Mouse (Mus musculus) embryo, embryonic 10.5 days (tissue): ENCODE measurements around the gene Kdm1a.

Experiments used
- DNase-seq: peaks from one replicate; pipeline ENCODE4 v3.0.0-alpha.2; 2015; ENCODE audit warnings: low spot score

Kdm1a gene

GRCm38 (mm10) chr4:136526412-136526811, 76.1 kb downstream of the Kdm1a start:
- DNase-seq = peak; percentile 82

DNA sequence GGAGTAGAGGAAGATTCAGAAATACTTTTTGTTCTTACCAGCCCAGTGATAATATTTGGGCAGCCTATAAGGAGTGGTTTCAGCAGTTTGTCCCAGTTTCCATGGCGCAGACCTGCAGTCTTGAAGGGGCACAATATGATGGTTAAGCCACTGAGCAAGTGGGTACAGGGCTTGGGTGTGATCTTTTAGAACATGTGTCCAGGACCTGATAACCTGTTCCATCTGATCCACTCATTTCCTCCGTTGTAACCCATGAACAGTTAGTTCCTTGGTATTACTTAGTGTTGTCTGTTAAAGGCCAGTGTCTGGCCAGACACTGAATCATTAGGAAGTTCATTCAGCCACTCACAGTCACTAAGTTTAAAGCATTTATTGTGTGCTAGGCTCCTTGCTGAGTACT, 78.2 kb downstream of the Kdm1a start:
- no peak for DNase-seq

DNA sequence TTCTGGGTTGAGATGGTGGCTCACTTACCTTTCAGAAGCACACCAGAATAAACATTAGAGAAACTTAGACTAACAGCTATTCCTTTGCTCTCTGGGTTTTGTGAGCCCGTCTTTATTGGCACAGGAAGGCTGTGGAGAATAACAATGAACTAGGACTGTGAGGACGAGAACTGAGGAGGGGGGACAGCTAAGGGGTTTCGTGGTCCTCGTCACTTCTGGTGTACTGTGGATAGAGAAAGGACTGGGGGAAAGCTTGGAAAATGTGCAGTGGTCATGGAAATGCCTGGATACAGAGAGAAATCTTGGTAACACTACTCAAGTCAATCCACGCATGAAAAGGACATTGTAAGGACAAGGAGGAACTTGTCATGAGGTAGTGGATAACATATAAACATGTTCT, 80.6 kb downstream of the Kdm1a start:
- no peak for DNase-seq

DNA sequence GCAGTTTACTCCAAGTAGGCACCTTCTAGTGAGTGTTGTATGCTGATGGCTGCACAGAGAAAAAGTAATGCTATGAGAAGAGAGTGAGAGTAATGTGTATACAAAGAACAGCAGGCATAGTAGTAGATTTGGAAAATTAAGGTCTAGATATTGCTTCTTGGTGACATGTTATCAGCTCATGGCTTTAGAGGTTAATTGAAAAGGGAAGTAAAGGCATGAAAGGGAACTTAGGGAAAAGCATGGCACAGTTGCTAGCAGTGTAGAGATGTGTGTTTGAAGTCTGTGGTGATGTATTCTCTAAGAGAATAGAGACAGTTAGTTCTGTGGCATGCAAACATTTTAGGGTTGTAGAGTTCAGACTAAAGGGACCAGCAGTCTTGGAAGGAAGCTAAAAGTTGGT, 82.7 kb downstream of the Kdm1a start:
- no peak for DNase-seq

DNA sequence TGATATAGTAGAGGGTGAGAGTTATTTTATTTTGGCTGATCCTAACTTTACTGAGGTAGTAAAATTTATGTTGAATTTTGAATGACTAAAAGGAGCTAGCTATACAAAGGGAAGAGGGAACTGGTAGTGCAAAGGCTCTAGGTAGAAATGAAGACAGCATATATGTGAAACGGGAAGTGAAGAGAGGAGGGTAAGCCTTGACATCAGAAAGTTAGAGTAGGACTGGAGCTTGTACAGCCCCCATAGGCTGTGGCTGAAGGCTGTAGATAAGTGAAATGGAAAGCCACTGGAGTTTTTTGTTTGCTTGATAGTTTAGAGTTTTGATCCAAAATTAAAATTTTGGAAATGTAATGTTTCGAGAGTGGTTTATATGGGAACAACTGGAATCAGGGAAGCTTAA, 83.9 kb downstream of the Kdm1a start:
- DNase-seq = no peak

DNA sequence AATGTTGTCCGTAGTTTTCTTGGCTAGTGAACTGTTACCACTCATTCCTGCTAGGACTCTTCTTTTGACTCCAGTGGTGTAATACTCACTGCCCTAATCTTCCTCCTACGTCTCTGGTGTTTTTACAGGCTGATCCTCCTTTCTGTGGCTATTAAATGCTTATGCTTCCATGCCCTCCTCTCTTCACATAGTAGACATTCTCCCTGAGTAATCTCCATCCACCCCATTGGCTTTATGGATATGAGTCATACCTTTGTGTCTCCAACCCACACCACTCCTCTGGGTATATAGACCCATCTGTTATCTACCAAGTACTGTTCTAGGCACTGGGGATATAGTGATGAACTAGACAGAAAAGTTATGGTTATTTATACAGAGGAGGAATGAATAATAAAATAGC, 84.4 kb downstream of the Kdm1a start:
- no peak for DNase-seq

- DNase-seq = no peak
These were observed 89.6 kb downstream of the Kdm1a start for GRCm38 (mm10) chr4:136512905-136513304.

GRCm38 (mm10) chr4:136511708-136512107, 90.8 kb downstream of the Kdm1a start:
- DNase-seq = no peak

DNA sequence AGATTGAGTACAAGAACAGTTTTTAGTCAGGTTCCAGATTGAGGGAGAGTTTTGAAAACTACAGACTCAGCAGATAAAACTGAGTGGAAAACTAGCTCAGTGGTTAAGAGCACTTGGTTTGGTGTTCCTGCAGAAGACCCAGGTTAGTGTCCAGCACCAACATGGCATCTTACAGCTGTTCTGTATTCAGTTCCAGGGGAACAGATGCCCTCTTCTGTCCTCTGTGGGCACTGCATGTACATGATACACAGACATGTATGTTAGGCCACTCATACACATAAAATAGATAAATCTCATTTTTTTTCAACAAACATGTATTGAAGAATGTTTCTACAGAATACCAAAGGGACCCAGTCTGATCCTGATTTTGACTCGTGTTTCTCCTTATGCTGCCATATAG, 92.7 kb downstream of the Kdm1a start:
- no peak for DNase-seq

DNA sequence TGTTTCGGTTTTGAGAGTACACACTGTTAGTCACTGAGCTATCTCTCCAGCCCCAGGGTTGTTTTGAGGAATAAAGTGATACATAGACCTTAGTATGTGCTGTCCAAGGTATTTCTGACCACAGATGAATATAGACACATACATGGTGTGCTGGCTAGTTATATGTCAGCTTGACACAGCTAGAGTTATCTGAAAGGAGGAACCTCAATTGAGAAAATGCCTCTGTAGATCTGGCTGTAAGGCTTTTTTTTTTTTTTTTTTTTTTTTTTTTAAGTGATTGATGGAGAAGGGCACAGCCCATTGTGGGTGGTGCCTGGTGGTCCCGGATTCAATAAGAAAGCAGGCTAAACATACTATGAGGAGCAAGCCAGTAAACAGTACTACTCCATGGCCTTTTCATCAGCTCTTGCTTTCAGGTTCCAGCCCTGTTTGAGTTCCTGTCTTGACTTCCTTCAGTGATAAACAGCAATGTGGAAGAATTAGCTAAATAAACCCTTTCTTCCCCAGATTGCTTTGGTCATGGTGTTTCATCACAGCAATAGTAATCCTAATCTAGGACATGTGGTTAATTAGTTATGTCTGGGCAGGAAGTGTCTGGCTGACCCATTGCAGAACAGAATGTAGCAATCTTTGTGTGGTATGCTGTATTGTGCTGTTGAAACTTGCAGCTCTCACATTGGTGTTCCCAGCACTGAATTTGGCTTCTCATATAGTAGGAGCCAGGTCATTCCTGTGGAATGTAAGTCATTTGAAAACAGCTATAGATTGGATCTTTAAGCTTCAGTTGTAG, 96.9 kb downstream of the Kdm1a start:
- no peak for DNase-seq
